Mouse (Mus musculus) liver, adult (tissue): ENCODE data around the gene Dusp3.

Source experiments
- GATA4 ChIP-seq: IDR thresholded peaks from 2 replicates; pipeline ENCODE4 v1.6.1; 2014; ENCODE audit warnings: mild to moderate bottlenecking, low read length; ENCODE audit not compliant: insufficient replicate concordance

Dusp3 gene

GRCm38 (mm10) chr11:101972097-101972496 is 14.7 kb downstream of the Dusp3 start:
- TF ChIP-seq GATA4: no peak

GRCm38 (mm10) chr11:101971410-101971809 is 15.4 kb downstream of the Dusp3 start:
- TF ChIP-seq GATA4: no peak

GRCm38 (mm10) chr11:101969835-101970234 is 17.0 kb downstream of the Dusp3 start:
- no peak for TF ChIP-seq GATA4

GRCm38 (mm10) chr11:101968791-101969190 is 18.0 kb downstream of the Dusp3 start:
- no peak for TF ChIP-seq GATA4

- TF ChIP-seq GATA4: no peak
Measured at GRCm38 (mm10) chr11:101968311-101968710, 18.5 kb downstream of the Dusp3 start.

- TF ChIP-seq GATA4: no peak
Measured at GRCm38 (mm10) chr11:101966965-101967614, 19.7 kb downstream of the Dusp3 start, which contains the start of gene Sost. Gene Sost (minus strand): TSS chr11:101967015.

- TF ChIP-seq GATA4: no peak
Measured at GRCm38 (mm10) chr11:101965553-101965952, 21.3 kb downstream of the Dusp3 start.

GRCm38 (mm10) chr11:101964647-101965046 is 22.2 kb downstream of the Dusp3 start:
- TF ChIP-seq GATA4: no peak

GRCm38 (mm10) chr11:101963473-101964291 is 23.1 kb downstream of the Dusp3 start:
- TF ChIP-seq GATA4: no peak; the same call in 1 of the 2 replicates

GRCm38 (mm10) chr11:101963043-101963442 is 23.8 kb downstream of the Dusp3 start:
- TF ChIP-seq GATA4: no peak

GRCm38 (mm10) chr11:101957476-101957875 is 29.3 kb downstream of the Dusp3 start:
- no peak for TF ChIP-seq GATA4

GRCm38 (mm10) chr11:101953441-101953840 is 33.4 kb downstream of the Dusp3 start:
- no peak for TF ChIP-seq GATA4

- TF ChIP-seq GATA4: peak; percentile 92; the same call in 1 of the 2 replicates
Measured at GRCm38 (mm10) chr11:101952541-101953341, 34.1 kb downstream of the Dusp3 start.

GRCm38 (mm10) chr11:101950021-101950420 is 36.8 kb downstream of the Dusp3 start:
- TF ChIP-seq GATA4: no peak

GRCm38 (mm10) chr11:101946525-101946924 is 40.3 kb downstream of the Dusp3 start:
- no peak for TF ChIP-seq GATA4
